Mouse (Mus musculus) cerebellum, adult 2 months (tissue): ENCODE data around the gene Rasal2.

Experiments
- CTCF ChIP-seq: fragments of 200-500 bp; IDR thresholded peaks from 2 replicates; pipeline ENCODE4 v1.5.1; 2011; ENCODE audit warnings: low read depth, mild to moderate bottlenecking, control low read depth, low read length, moderate library complexity, borderline replicate concordance; ENCODE audit not compliant: insufficient read depth
- POLR2A ChIP-seq: fragments of 200-500 bp; IDR thresholded peaks from 2 replicates; pipeline ENCODE4 v1.6.1; 2011; ENCODE audit warnings: low read length, control low read depth, borderline replicate concordance; ENCODE audit not compliant: insufficient read depth

- no peak for TF ChIP-seq POLR2A
- no peak for TF ChIP-seq CTCF
Measured at GRCm38 (mm10) chr1:157452759-157453549, 40.6 kb upstream of the Rasal2 start.
